Mouse (Mus musculus) kidney, postnatal 25 days (tissue): ENCODE measurements around the gene Fam189a2.

ENCODE experiments used
- DNase-seq, 2 experiments: peaks; one replicate each; pipeline ENCODE4 v3.0.0; 2021; ENCODE audit warnings: mixed read lengths in 2 of 2

Gene Fam189a2

DNA sequence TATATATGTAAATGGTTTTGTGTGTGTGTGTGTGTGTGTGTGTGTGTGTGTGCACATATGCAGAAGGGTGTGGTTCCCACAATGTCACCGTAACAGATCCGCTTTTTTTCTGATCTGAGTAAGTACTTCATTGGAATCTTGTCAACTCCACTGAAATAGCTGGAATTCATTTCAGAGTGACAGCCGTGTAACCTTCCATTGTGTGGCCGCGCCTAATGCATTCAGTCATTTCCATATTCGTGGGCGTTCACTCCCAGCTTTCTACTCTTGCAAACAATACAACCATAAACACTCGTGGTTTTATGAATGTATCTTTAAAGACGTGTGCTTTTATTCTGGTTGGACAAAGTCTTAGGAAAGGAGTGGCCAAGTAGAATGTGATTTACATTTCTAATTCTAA is 6.7 kb downstream of the Fam189a2 start:
- no peak for DNase-seq

DNA sequence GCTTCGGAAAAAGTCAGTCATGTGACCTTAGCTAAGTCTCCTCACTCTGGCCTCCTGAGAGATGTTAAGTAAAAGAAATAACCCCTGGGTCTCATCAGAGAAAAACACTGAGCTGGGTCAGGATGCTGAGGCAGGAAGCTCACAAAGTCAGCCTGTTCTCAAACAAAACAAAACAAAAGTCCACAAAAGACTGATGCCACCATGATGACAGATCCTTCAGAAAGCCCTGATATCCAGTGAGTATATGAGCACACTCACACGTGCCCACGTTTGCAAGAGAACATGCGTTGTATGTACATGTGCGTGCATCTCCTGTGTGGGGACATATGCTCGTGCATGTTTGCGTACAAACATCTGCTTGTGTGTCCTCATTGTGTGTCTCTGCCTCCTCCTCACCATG is 7.5 kb downstream of the Fam189a2 start:
- no peak for DNase-seq

DNA sequence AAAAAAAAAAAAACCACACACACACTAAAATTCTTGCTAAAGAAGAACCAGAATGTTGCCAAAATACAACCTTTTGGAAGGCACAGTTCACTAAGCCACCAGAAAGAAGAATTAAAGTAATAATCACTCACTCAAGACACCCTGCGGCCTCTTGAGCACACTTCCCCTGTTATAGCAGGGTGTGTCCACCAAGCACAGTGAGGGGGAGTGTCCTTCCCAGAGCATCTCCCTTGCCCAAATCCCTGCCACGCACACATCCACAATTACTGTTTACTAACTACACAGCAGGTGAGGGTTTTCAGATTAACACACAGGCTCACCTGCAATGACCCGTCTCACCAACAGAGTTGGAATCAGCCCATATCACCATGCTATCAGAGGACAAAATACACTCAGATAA is 8.0 kb downstream of the Fam189a2 start:
- DNase-seq = no peak

DNA sequence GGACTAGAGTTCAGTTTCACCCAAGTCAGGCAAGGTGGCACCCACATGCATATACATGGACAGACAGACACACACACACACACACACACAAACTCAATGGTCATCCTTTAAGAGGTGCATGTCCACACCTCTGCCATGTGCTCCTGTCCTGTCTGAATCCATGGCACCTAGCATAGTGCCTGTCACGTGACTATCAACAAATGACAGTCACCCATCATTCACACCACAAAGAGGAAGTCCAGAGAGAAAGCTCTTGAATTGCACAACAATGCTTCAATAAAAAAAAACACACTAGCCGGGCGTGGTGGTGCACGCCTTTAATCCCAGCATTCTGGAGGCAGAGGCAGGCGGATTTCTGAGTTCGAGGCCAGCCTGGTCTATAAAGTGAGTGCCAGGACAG is 8.5 kb downstream of the Fam189a2 start:
- DNase-seq = no peak

DNA sequence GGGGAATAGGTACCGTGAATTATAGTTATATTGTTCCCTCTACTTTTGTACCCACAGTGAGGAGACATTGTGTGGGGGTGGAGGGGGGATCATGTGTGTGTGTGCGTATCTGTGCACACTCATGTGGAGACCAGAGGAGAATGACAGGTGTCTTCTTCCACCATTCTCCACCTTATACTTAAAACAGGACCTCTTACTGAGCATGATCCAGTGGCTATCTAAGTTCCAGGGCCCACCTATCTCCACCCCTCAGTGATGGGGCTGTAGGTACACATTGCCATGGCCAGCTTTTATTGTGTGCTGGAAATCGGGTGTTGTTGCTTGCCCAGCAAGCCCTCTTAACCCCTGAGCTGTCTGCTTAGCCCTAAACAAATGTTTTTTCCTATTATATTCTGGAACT is 10.1 kb downstream of the Fam189a2 start:
- DNase-seq = no peak

DNA sequence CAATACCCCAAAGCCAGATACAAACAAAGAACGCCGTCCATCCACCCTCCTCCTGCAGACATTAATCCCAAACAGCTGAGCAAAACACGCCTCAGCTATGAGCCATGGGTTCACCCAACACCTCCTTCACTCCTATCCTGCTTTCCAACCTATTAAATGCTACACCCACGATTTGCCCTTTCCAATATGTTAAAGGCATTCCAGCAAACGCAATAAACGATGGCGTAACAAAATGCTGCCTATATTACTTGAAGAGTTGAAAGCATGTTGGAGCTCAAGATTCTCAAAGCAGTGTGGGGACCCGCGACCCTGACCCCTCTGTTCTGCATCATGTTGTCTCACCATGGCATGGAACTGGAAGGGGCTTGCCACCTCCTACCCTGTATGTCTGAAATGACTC is 11.2 kb downstream of the Fam189a2 start:
- no peak for DNase-seq

DNA sequence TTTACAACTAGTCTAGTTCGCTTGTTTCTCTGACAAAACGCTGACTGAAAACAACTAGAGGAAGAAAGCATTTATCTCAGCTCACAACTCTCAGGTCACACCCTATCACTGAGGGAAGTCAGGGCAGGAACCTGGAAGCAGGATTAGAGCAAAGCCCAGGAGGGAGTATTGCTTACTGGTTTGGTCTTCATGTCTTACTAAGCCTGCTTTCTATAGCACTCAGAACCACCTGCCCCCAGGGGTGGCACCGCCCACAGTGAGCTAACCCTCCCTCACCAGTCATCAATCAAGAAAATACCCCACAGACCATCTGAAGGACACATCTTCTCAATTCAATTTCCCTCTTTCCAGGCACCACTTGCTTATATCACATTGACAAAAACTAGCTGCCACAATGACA is 12.4 kb downstream of the Fam189a2 start:
- DNase-seq = no peak

DNA sequence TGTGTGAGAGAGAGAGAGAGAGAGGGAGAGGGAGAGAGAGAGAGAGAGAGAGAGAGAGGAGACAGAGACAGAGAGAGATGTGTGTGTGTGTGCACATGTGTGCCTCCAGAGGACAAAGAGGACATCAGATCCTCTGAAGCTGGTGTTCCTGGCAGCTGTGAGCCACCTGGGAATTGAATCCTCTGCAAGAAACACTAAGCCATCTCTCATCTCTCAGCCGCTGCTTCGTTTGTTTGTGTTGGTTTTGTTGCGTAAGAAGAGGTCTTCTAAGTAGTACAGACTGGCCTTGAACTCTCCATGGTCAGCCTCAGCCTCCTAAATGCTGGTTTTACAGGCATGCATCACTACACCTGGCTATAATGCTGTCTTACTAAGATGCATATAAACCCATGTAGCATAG is 12.9 kb downstream of the Fam189a2 start:
- DNase-seq = peak in 1 of 2 experiments; percentile 54

DNA sequence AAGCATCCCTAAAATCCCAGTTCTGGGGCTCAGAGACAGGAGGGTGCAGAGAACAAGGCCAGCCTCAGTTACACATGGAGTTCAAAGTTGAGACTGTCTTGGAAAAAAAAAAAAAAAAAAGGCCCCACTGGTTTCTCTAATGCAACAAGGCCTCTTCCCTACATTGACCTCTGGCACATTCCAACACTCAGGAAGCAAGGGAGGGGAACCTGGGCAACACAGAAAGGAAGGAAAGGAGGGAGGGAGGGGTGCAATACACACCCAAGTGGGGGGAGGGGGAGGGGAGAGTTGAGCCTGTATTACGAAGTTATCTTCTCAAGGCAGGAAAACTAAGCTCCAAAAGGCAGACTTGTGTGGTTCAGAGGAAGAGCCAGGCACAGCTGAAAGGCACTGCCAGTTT is 13.4 kb downstream of the Fam189a2 start:
- peak; percentile 83 to 84 for DNase-seq

DNA sequence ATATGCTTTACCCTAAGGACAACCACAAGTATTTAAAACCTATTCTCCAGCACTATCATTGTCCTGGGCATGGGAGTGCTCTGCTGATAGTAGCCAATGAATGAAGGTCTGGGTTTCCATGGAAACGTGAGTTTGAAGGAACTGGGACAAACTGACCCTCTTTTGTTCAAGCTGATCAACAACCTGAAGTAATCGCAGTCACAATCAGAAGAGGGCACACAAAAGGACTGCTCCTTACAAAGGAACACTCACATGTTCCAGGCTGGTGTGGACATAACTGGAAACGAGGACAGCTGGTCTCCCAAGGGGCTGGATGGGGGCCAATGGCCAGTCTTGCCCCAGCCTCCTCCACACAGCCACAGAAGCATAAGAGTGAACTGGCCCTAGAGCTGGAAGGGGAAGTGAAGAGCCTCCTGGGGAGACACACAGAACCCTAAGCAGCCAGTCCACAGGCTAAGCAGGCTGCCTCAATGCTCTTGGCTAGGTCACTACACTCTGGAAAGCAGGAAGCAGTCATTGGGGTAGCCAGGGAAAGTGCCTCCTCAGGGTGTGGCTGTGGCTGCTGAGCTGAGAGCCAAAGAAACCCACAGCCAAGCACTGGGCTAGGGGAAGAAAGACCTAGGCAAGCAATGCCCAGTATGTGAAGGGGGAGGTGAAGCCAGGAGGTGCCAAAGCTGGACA is 14.0 kb downstream of the Fam189a2 start:
- peak; percentile 28 to 50 for DNase-seq

DNA sequence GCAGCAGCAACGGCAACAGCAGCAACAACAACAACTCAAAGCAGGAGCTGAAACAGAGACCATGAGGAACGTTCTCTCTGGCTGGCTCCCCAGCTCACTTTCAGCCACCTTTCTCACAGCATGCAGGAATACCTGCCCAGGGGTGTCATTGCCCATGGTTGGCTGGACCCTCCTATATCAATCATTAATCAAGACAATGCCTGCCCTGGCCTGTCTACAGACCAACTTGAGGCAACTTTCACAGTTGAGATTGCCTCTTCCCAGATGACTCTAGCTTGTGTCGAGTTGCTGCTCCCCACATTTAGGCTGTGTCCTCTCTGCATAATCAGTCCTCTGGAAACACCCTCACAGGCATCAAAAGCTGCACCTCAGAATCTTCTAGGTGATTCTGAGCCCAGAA is 17.6 kb downstream of the Fam189a2 start:
- no peak for DNase-seq

DNA sequence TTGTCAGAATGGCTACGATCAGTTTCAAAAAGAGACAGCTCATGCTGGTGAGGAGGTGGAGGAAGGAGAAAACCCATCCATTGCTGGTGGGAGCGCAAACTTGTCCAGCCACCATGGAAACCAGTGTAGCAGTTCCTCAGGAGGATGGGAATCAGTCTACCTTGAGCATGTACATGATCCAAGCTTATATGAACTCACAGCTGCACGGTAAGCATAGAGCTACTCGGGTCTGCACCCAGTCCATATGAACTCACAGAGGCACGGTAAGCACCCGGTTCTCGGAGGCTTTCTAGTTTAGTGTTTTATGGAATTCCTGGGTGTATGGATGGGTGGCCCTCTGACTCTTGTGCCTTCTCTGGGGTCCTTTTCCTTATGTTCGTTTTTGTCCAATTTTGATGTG is 18.3 kb downstream of the Fam189a2 start:
- no peak for DNase-seq

DNA sequence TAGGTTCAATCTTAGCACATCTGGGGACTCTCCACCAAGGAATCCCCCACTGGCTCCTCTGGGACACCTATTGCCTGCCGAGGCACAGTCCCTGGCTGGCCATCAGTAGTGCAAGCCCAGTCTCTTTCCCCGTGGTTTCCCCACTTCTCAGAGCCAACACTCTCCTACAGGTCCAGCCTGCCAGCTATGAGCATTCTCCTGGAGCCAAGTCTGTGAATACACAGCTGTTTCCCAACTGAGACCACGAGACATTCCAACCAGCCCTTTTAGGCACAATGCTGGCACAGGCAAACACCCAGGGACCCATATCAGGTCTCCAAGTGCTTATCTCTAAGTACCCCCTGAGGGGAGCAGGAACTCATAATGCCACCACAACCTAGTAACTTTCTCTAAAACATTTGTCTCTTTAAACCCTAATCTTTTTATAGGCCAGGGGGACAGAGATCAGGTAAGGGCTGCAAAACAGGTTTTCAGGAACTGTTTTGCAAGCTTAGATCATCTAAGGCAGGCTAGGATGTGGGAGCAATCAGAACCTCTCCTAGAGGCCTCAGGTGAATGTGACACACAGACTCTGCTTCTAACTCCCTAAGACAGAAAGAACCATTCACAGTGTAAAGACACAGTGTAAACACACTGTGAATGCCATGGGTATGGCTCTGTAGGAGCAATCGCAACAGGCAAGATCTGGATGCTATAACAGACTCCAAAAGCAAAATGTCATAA is 23.0 kb downstream of the Fam189a2 start:
- DNase-seq = peak in 1 of 2 experiments; percentile 56

DNA sequence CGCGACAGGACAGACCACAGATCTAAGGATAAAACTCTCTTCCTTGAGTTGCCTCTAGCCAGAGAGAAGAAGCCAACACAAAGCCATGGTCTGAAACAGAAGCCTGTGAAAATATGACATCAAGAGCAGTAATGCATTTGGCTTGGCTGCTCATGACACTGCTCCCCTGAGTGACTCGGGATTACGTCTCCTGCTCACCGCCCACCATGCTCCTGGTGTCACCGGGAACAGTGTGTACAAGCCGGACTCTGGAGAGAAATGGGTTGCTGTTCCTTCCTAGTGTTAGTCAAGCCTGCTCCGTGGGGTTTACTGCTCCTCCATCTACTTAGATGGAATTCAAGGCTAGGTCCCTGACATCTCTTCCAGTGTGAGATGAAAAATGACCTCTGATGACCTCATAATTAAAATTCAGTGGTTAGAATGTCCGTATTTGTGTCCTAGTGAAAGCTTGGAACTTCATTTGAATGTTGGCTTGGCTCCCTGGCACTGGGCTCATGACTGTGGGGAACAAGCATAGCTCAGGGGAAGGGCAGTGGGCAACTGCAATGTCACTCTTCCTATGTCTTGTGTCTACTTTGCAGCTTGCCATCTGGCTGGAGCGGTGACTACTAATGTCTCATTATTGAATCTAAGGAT is 23.7 kb downstream of the Fam189a2 start:
- DNase-seq = peak; percentile 35 to 65

DNA sequence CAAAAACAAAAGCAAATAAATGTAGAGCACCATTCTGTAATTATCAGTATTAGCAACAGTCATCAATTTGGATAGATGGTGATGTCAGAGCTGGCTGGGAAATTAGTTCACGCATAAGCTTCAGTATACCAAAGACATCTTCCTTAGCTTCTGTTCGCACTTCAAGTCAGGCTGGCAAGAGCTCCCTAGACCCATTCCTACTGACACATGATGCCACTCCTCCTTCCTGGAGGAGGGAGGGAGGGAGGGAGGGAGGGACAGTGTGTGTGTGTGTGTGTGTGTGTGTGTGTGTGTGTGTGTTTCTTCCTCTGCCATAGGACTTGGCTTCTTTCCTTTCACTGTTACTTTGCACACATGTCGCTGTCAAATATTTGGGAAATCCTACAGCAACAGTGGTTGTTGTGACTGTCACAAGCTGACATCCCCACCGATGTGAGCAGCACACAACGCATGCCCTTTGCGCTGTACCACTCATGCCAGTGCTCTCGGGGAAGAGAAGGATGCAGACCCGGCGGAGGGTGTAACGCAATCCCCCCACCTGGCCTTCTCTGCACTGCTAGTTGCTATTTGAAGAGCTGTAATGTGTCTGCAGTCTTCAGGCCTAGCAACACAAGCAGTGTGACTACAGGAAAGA is 34.9 kb downstream of the Fam189a2 start:
- DNase-seq = no peak

DNA sequence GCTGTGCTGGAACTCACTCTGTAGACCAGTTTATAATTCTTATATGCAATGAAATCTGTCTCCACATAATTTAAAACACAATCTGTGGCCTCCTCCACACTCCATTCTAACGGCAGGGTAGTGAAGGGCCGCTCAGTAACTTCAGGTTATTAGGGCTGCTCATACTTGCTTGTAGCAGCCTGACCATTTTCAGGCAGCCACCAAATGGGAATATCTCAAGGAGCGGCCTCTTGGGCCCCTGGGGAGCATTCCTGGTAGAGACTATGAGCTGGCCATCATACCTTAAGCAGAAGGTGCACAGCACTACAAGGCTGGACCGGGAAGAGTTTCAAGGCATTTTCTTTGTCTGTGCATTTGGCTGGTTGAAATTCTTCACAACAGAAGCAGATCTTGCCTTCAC is 42.7 kb downstream of the Fam189a2 start:
- no peak for DNase-seq

DNA sequence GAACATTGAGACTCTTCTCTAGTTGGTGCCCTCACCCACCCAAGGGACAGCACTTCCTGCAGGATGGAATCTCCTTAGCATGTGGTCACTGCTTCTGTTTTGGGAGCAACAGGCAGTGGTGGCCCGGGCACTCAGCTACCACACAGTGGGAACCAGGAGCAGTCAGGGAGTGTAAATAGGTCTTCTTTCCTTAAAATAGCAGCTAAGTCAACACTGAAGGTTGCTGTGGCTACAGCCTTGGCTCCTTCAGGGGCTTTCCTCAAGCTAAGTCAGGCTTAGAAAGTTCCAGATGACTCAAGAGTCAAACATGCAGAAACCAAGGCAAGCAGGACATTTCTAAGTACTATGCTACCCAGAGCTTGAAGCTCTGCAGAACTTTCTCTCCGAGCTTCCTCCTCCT is 43.5 kb downstream of the Fam189a2 start:
- no peak for DNase-seq

DNA sequence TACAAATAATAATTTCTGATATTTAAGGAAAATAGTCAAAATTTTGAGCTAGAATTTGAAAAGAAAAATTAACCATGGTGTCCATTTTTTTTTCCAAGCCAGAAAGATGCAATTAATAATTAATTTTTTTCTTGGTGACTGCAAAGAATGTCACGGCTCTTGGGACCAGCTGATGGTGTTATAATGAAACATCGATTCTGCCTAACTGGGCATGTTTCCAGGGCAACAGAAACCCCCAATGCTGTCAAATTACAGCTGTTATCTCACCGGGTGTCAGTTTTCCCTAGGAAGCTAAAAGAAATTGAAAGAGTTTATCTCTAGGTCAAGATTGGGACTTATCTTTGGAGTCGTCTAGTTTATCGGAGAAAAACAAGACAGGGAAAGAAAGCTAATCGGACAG is 46.6 kb downstream of the Fam189a2 start:
- DNase-seq = no peak

DNA sequence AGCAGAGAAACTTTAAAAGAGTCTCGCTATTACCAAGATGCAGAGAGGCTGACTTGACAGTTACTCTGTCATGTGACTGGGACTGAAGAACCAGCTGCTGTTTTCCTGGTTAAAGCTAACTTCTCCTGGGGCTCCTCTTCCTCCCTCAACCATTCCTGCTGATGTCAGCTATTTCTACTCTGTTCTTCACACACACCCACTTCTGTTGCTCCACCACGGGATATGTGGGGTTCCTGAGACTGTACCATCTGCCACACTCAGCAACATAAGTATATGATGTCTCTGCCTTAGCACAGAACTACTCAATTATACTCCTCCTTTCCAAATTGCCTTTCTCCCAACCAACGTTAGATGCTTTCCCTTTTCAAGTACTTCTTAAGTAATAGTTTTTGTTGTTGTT is 50.2 kb downstream of the Fam189a2 start:
- no peak for DNase-seq

DNA sequence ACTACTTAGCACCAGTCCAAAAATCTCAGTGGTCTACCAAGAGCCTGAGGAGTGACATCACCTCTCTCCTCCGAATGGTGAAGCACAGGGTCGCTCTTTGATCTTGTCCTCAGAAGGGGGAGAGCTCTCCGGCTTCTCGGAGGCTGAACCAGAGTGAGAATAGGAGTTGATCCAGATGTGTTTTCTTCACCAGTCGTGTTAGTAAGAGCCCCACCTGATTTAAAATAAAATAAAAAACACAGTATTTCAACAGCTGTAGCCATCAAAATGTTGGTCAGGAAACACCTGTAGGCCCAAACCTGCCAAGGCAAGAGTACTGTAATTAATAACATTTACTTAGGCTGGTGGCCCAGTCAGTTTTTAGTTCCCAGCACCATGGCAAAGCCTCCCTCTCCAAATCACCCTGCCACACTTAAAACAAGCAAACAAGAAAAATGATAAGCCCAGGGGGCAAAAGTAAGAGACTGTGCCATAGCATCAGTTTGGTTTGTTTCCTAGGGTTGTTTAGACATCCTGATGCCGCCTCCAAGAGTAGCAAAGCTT is 52.8 kb downstream of the Fam189a2 start:
- no peak for DNase-seq

DNA sequence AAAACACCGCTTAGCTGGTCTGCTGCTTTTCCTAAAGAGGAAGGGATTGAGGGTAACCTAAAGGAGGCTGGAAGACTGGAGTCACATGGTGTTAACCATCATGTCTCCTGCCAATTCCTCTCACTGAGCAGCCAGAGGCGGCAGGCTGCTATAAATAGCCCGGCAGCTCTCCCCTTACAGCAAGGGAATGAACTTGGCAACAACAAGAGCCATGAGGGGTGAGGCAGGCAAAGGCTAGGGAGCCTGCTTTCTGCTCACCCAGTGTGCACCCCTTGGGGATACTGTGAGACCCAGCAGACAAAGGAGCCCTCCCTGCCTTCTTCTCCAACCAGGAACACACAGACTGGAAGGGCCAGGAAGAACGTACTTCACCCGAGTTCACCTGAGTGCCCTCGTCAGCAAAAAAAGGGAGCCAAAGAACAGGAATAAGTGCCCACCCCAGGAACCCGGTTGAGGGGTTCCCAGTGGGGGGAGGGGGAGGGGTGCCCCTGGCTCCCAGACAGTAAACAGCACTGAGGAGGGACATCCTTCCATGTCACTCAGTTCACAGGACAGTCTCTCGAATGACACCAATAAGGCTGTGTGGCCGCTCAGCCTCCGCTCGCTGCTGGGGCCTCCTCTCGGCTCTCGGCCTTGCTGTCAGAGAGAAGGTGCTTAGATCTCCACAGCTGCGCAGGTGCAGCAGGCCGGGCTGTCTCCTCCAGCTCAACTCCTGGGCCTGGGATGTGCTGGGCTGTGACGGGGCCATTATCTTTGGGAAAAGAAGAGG is 57.8 kb downstream of the Fam189a2 start:
- peak; percentile 32 to 71 for DNase-seq

DNA sequence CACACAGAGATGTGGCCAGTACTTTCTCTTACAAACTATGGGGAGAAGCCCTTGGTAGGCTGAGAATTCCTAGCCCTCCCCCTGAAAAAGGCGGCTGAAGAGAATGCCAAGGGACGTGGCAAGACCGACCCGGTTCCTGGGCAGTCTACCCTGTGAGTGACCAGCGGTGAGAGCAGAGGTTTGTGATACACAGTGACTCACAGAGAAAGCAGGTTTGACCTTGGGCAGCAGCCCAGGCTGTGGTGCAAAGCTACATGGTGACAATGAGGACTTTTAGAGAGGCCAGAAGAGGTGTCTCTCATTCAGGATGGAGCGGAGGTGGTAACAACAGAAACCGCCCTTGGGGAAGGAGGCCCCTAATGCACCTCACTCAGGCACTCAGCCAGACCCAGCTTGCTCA is 59.4 kb downstream of the Fam189a2 start:
- DNase-seq = no peak

DNA sequence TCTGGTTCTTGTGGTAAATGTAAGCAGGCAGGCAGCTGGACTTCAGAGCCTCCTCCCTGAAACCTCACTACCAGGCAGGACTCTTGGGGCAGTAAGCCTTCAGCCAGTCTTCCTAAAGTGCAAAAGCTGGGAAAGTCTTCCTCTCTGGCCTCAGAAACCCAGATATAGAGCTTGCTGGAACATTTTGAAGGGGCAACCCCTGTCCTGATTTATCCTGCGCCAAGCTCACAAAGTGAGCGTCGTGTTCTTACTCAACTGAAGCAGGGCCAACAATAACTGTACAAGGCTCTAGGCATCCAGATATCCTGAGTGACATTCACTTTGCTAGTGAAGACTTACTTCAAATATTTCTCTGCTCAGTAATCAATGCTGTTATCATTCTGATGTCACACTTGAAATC is 60.4 kb downstream of the Fam189a2 start:
- no peak for DNase-seq
